Mouse (Mus musculus) ovary, postnatal 10 days (tissue): ENCODE measurements around the gene Dhdh.
A peak's percentile ranks its signal among the peaks of the same experiment; 100 is the strongest.

ENCODE experiments used
- DNase-seq: peaks from one replicate; pipeline ENCODE4 v3.0.0; 2022; ENCODE audit warnings: low spot score

The Dhdh gene

DNA sequence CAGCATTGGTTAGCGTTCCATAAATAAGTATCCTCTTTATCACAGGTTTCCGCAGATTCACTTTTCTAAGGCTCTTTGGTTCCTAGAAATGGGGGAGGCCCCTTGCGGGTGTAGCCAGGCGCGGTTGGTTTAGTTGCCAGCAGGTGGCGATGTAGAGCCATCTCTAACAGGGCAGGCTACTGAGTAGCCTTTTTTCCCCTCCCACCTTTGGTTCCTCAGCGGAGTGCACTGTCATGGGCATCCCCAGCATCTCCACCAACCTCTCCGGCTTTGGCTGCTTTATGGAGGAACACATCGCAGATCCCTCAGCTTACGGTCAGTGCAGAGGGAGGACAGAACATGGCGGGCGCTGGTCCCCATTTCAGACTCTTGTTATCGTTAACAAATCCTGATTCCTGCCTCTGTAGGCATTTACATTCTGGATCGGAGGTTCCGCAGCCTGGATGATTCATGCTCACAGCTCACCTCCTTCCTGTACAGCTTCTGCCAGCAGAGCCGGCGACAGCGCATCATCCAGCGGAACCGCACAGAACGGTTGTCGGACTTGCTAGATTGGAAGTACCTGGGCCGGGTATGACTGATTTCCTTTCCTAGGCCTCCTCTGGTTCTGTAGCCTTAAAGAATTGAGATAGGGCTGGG lies 37.1 kb downstream of the Dhdh start:
- DNase-seq, result no peak

DNA sequence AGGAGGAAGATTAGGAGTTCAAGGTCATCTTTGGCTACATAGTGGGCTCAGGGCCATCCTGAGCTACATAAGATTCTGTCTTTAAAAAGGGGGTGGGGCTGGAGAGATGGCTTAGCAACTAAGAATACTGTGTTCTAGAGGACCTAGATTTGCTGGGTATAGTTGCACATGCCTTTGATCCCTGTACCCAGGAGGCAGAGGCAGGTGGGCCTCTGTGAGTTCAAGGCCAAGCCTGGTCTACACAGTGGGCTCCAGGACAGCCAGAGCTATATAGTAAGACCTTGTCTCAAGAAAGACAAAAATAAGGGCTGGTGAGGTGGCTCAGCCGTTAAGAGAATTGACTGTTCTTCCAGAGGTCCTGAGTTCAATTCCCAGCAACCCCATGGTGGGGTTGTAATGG lies 38.6 kb downstream of the Dhdh start:
- DNase-seq, result no peak

DNA sequence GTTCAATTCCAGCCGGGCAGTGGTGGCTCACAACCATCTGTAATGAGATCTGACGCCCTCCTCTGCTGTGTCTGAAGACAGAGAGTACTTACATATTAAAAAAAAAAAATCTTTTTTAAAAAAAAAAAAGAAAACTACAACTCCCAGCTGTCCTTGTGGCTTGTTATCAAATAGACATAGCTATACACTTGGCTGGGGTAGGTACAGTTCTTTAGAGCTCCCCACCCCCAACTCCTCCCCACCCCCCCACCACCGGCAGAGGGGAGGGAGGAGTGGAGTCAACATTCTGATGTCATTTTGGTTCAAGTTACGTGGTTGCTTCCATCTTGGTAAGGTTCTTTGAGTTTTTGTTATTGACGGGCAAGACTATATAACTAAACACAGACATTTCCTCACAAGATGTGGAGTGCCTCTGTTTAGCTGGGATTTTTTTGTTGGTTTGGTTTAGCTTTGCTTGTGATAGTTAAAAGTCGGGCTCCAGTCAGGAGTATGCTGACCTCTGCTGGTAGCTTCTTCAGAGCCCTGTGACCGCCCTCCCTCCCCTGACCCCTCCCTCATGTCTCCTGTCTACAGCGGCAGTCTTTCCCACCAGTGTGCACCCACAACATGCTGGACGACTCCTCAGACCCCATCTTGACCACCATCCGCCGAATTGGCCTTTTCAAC lies 41.1 kb downstream of the Dhdh start:
- no peak for DNase-seq

DNA sequence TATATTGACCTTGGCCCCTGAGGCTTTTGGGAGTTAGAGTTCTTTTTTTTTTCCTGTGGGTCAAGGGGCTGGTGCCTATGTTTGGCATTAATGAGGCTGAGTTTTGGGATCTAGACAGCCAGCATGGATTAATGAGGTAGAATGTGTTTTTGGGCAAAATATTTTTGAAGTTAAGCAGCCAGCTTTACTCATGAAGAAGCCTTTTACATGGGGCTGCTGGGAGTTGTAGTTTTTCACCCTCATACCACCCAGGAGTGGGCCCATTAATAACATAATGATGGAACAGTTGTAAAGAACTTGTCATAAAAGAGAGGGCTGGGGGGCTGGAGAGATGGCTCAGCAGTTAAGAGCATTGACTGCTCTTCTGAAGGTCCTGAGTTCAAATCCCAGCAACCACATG lies 42.0 kb downstream of the Dhdh start:
- no peak for DNase-seq

DNA sequence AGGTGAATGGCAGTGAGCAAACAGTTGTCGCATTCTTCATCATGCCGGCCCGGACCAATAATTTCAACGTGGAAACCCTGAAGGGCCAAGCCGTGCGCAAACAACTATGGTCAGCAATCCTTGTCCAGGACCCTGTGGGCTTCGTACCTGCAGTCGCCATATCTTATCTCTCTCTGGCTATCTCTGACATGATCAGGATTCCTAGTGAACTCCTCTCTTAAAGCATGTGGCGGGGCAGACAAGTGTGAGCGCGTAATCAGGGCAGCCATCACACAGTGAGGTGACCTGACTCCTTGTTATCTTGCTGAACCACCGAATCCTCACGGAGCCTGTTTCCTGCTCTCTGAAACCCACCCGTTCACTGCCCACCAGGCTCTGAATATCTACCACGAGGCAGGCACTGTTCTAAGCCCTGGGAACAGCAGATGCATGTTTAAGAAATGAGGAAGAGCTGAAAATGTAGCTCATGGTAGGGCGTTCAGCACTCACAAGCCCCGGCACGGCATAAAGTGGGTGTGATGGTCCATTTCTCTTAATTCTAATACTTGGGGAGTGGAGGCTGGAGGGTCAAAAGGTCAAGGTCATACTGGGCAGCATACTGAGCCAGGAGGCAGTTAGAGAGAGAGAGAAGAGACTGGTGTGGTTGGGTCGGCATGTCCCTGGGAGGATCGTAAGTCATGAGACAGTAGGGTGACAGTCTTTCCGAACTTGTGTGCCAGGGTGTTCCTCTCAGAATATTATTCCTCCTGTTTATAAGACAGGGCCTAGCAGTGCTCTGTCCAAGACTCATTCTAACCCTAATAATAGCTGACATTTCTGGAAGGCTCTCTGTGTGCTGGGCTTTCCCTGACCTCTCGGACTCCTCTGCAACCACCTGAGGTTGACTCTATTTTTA lies 44.8 kb downstream of the Dhdh start:
- no peak for DNase-seq

DNA sequence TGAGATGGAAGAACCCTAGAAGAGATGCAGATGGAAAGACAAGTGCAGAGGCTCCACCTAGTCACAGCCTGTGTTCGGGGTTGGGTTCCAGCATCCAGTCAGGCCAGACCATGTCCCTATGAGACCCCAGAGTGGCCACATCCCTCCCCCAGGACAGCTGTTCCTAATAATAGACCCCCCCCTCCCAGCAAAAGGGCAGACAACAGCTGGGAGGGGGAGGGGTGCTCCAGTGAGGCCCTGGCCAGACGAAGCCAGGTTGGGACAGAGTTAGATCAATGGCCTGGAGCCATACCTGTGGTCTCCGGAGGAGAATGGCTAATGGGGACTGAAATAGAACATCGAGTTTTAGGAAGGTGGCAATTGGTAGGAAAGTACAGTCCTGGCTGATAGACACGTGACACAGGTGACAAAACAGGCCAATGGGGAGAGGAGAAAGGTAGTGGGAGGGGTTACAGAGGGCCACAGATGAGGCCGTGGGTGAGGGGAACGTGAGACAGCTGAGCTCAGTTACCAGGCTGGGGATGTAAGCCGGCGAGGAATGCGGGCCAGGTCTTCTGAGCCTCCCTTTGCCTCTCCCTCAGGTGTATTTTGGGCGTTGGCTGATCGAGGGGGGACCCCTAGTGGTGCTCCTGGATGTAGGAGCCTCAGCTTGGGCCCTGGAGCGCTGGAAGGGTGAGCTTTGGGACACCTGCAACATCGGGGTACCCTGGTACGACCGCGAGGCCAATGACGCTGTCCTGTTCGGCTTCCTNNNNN lies 50.9 kb downstream of the Dhdh start, which contains the start of gene Ruvbl2:
TSS of gene Ruvbl2 (minus strand) at position 576 of the 756 bp plus-strand sequence.
- no peak for DNase-seq

DNA sequence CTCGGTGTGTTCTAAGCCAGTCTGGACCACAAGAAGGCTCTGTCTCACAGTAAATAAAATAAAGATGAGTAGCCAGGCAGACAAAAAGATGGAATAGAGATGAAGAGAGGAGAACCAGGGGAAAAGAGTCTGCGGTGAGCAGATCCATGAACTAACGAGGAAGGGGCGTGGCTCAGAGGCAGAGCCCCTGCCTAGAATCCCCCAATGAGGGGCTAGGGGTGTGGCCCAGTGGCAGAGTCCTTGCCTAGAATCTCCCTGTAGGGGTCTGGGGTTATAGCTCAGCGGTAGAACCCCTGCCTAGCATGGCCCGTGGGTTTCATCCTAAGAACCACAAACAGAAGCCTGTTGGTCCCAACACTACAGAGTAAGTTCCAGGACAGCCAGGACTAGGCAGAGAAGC lies 51.6 kb downstream of the Dhdh start:
- no peak for DNase-seq

DNA sequence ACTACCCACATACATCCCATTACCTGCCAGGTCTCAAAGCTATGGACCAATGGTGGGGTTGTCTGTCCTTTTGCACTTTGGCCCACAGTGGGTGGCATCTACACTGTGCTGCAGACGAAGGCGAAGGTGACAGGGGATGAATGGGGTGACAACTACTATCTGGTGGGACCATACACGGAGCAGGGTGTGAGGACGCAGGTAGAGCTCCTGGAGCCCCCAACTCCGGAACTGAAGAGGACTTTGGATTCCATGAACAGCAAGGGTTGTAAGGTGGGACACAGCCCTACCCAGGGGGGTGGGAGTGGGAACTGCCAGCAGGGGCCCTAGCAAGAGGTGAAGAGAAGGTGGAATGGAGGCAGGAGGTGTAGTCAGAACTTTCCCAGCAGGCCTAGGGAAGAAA lies 52.2 kb downstream of the Dhdh start:
- no peak for DNase-seq

DNA sequence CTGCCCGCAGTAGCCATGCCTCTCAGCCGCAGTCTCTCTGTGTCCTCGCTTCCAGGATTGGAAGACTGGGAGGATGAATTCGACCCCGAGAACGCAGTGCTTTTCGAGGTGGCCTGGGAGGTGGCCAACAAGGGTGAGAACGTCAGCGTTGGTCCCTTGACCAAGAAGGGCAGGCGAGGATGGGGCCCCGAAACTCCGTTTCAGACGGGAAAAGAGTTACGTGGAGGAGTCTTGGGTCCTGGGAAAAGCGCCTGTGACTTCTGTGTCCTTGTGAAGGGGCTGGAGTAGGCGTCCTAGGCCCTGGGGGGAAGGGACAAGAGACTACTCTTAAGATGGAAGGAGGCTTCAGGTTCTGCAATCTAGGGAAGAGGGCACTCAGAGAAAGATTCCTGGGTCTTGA lies 53.6 kb downstream of the Dhdh start:
- no peak for DNase-seq

DNA sequence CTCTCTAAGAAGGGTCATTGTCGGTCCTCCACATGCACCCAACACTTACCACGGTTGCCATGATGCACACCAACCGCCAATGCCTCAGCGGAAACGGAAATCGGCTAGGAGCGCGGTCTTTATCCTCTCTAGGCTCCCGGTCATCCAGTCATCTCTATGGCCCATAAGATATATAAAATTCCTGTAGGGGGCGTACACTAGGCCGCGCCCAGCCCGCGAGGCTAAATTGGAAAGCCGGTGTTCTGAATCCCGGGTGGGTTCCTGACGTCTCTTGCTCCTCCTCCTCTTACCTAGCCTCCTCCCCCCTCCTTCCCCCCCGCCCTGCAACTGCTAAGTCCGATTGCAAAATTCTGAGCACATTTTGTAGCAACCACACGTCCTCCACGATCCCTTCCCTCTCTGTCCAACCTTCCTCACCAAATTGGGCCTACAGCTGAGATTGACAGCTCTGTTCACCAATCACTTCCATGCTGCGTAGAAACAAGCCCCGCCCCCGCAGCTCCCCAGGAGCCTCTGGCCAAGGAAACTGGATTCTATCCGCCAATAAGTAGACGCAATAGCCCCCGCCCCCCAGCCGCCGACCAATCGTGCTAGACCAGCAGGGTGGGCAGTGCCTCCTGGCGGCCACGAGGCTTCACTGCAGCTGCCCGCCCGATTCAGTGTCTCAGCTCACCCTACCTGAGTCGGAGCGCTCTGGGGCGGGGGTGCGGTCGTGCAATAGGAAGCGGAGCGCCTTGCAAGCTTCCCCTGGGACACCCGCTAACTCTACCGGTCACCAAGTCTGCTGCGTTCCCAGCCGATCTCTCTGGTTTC lies 54.2 kb downstream of the Dhdh start, which contains the start of gene Gys1:
TSS of gene Gys1 (plus strand) at position 642 of the 813 bp plus-strand sequence.
- peak; percentile 98 for DNase-seq

DNA sequence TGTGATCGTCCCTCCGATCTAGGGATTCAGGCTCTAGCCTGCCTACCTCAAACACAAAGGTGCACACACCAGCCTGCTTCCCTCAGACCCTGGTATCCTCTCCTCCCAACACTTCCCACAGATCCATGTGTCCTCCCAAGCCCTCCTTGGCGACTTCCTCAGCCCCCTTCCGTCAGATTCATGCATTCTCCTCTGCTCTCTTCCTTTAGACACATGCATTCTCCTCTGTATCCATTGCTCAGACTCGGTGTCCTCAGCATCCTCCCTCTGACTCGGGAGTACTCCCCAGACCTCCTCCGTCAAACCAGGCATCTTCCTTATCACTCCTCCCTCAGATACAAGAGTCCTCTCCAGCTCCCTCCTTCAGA lies 54.8 kb downstream of the Dhdh start:
- DNase-seq, result no peak

DNA sequence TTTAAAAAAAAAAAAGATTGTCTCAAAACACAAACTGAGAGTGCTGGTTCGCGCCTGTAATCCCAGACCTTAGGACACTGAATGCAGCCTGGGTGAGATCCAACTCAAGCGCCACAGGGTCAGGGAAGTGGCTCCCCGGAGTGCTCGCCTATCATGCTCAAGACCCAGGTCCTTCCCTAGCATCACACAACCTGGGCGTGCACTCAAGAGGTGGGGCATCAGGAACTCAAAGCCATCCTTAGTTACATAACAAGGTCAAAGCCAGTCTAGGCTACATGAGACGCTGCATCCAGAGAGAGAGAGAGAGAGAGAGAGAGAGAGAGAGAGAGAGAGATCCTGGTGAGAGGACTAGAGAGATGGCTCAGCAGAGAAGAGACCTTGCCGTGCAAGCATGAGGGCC lies 62.0 kb downstream of the Dhdh start:
- no peak for DNase-seq

DNA sequence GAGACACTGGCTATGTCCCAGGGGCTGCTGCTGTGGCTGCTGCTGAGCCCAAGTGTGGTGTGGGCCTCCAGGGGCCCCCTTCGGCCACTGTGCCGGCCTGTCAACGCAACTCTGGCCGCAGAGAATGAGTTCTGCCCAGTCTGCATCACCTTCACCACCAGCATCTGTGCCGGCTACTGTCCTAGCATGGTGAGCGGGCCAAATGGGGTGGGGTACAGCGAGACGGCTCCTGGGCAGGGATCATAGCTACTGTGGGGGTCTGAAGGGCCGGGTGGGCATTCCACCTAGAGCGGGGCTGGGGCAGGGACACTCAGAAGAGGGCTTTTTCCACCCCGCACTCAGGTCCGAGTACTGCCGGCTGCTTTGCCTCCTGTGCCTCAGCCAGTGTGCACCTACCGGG lies 67.4 kb downstream of the Dhdh start:
- DNase-seq, result no peak
